Mouse (Mus musculus) olfactory bulb, adult 2 months (tissue): Measurements from ENCODE around the gene Vapa. TPM values are rescaled to one million over a fixed set of nuclear protein-coding genes. Genes with fewer than 3 reads are reported as not detected.

Experiments used
- H3K27ac ChIP-seq: fragments of 200-500 bp; 2 replicates; pipeline ENCODE4 v1.5.1; 2012; ENCODE audit warnings: low read depth, low read length; ENCODE audit not compliant: insufficient read depth
- H3K4me1 ChIP-seq: fragments of 200-500 bp; 2 replicates; pipeline ENCODE4 v1.6.1; 2012; ENCODE audit warnings: low read length; ENCODE audit not compliant: control insufficient read depth, insufficient read depth
- H3K4me3 ChIP-seq: fragments of 200-500 bp; 2 replicates; pipeline ENCODE4 v1.5.1; 2012; ENCODE audit warnings: mild to moderate bottlenecking, low read depth, low read length, moderate library complexity; ENCODE audit not compliant: insufficient read depth
- CTCF ChIP-seq: fragments of 200-500 bp; IDR thresholded peaks from 2 replicates; pipeline ENCODE4 v1.5.1; 2012; ENCODE audit warnings: low read depth, mild to moderate bottlenecking, low read length, moderate library complexity; ENCODE audit not compliant: insufficient read depth
- POLR2A ChIP-seq: fragments of 200-500 bp; IDR thresholded peaks from 2 replicates; pipeline ENCODE4 v1.6.1; 2012; ENCODE audit warnings: mild to moderate bottlenecking, low read depth, low read length, moderate library complexity; ENCODE audit not compliant: insufficient read depth
- WGBS: fragments of 180-500 bp; shearing (Covaris S2); methylation state at CpG from one replicate; pipeline ENCODE4 v1.1.7; 2018; 5-methylcytosine and 5-hydroxymethylcytosine counted together
- polyA plus RNA-seq: library from polyadenylated mRNA; stranded (reverse); fragments of >200 nt; gene quantifications from 2 replicates; pipeline ENCODE4 v1.2.4, GENCODE M21; 2012; ENCODE audit warnings: low replicate concordance; ENCODE audit not compliant: missing spikeins, insufficient read depth, insufficient read length

The Vapa gene
- polyA plus RNA-seq, 1 experiment = not detected

DNA sequence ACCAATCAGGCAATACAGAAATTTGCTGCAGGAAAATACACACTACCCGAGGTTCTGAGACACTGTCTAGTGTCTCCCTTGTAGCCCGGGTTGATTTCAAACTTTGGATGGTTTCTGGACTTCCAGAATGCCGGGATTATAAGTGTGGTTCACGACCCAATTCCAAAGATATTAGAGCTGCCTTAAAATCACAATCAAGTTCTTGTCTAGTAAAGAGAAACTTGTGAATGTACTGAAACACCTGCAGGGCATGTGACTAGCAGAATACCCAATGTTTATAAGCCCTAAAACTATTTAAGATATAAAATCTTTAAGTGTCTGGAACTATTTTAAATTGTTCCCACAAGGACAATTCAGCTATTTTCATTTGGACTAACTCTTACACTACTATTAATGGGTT lies 1.6 kb downstream of the Vapa start:
- H3K4me3 ChIP-seq = no peak overlapping the region
- WGBS = under 1% methylated on average over 4 of the region's 4 CpGs
- no peak overlapping the region for H3K27ac ChIP-seq
- TF ChIP-seq POLR2A (no peak), CTCF (no peak)
- peaks cover 6% of the 10 kb centered on the region for H3K4me1 ChIP-seq

DNA sequence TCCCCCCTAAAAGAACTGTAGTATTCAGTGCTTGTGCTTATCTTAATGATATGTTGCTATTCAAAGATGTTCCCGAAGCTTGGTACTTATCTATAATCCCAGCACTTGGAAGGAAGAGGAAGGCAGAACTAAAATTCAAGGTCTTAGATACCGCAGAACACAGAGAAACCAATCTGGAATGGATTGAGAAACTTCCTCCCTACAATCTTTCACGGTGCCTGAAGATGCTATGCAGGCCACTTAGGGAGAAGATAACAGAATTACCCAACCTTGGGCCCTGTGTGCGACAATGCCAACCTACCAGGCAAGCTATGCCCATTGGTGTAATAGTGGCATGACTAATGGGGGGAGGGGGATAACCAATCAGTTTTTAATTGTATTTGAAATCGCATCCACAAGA lies 4.6 kb downstream of the Vapa start:
- H3K4me1 ChIP-seq = peaks cover 8% of the 10 kb centered on the region
- TF ChIP-seq CTCF (no peak), POLR2A (no peak)
- 39% methylated on average over 5 of the region's 5 CpGs for WGBS

DNA sequence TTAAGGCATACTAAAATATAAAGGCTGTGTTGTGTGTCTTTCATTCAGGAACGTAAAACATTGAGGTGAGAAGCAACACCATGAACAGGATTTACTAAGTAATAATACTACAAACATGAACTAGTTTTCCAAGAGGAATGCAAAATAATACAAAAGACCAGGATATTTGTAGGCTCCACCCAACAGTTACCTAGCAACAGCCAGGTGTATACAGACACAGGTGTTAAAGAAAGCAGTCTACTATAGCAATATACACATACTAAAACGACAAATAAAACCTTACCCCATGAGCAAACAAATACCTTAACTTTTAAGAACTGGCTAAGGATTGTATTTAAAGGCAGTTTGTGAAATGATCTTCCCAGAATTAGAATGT lies 5.1 kb downstream of the Vapa start:
- whole genome bisulfite sequencing = 41% methylated on average over 2 of the region's 2 CpGs
- Histone ChIP-seq H3K4me1 (peaks cover 8% of the 10 kb centered on the region), H3K27ac (no peak overlapping the region), H3K4me3 (no peak overlapping the region)
- TF ChIP-seq CTCF (no peak), POLR2A (no peak)

More for the DNA sequence above, 4.6 kb downstream of the Vapa start:
- Histone ChIP-seq H3K4me3 (no peak overlapping the region), H3K27ac (no peak overlapping the region)

DNA sequence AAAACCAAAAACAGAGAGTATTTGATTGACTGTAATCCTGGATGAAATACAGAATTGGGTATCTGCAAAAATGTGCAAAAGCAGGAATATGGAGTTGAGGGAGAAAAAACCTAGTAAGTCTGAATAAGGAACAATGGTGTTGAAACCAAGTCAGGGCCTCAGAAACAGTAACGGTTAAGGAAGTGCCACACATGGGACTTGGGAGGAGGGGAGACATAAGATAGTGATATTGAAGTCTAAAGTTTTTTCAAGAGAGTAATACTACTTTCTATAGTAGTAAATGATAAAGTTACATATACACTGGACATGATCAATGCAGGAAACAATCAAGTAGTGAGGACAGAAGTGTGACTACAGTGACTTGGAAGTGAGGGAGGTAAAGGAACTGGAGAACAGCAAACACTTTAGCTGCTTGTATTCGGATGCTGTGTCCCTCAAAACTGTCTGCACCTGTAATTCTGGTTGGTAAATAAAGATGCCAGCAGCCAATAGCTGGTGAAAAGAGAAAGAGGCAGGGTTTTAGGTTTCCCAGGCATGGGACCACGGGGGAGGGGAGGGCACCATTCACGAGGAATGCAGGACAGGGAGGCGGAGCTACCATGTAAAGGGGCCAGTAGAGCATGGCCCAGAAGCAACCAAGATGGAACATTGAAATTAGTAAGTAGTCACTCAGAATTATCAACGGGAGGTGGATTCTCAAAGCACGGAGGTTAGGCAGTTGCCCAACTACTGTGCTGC lies 5.6 kb downstream of the Vapa start:
- 25% methylated on average over 7 of the region's 7 CpGs for WGBS
- H3K4me3 ChIP-seq = no peak overlapping the region

DNA sequence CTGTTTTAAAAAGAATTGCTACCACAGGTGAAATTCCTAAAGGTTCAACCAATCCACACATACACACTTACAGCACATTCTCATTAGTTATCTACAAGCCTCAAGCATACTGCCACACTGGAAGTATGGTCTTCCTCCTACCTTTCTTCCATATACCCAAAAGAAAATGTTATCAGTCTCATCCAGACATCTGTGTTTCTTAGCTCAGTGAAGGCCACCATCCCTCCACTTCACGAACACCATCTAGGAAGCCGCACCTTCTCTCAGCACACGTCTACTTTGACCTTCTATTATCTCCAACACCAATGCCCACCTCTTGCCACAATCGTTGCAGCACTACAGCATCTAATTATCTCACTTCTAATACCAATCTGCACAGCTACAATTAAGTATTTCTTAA lies 7.3 kb downstream of the Vapa start:
- no peak for TF ChIP-seq POLR2A
- WGBS = 48% methylated on average over 4 of the region's 4 CpGs
- Histone ChIP-seq H3K4me3 (no peak overlapping the region), H3K27ac (no peak overlapping the region), H3K4me1 (peaks cover 11% of the 10 kb centered on the region)

More for the DNA sequence above, 5.6 kb downstream of the Vapa start:
- TF ChIP-seq CTCF (no peak), POLR2A (no peak)
- H3K27ac ChIP-seq = no peak overlapping the region
- H3K4me1 ChIP-seq = peaks cover 8% of the 10 kb centered on the region

DNA sequence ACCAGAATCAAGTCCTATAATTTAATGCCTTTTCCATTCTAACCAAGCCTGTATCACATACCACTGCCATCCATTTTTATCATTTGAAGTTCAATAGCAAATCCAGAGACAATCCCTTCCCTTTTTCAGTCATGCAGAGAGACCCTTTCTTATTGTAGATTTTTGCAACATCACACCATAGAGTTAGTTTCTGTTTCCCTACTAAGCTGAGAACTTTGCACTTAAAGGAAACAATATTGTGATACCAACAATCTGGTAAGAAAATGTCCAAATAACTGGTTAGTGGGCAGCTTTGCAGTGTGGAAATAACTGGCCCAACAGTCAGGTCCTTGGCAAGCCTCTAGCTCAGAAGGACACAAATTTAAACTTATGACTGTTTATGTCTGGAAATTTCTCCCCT lies 8.5 kb downstream of the Vapa start:
- peaks cover 11% of the 10 kb centered on the region for H3K4me1 ChIP-seq
- no peak overlapping the region for H3K4me3 ChIP-seq
- H3K27ac ChIP-seq = no peak overlapping the region
- TF ChIP-seq POLR2A (no peak), CTCF (no peak)

DNA sequence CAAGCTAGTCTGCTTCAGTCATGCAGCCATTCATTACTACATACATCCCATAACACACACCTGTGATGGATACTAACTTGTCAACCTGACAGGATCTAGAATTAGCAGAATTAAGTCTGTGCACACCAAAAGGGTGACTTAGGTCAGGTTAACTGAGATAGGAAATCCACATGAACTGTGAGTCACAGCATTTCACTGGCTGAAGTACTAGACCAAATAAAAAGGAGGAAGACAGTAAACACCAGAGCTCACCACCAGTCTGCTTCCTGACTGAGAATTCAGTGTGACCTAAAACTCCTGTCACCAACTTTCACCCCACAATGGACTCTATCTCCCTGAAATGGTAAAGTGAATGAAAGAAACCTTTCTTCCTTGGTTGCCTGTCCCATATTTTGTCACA lies 9.0 kb downstream of the Vapa start:
- no peak overlapping the region for H3K27ac ChIP-seq
- H3K4me3 ChIP-seq = no peak overlapping the region
- no peak for TF ChIP-seq POLR2A
- TF ChIP-seq CTCF = no peak
- peaks cover 8% of the 10 kb centered on the region for H3K4me1 ChIP-seq

DNA sequence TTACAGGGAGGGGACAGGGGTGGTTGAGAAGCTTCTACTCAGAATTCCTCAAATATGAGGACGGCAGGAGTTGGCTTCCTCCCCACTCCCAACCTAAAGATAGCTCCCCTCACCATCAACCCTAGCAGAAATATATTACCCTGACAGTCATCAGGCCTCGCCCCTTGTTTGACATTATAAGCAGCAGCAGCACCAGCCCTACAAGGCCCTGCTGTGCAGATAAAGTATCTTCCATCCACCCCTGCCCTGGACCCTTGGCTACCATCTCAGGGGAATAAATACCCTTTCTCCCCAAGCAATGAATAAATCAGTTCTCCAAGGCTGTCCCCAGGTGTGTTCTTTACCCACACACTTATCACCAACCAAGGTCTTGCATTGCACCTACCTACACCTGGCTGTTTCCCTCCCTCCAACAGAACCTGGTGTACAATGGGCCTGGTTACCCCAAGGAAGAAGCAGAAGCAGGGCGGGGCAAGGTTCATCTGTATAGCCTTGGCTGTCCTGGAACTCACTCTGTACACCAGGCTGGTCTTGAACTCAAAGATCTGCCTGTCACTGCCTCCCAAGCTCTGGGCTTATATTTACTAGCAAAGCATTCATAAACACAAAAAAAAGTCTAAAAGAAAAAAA lies 15.4 kb downstream of the Vapa start:
- WGBS = 75% methylated on average over 3 of the region's 3 CpGs
- Histone ChIP-seq H3K4me3 (no peak overlapping the region), H3K27ac (no peak overlapping the region), H3K4me1 (peaks cover 7% of the 10 kb centered on the region)
- no peak for TF ChIP-seq POLR2A
- no peak for TF ChIP-seq CTCF

DNA sequence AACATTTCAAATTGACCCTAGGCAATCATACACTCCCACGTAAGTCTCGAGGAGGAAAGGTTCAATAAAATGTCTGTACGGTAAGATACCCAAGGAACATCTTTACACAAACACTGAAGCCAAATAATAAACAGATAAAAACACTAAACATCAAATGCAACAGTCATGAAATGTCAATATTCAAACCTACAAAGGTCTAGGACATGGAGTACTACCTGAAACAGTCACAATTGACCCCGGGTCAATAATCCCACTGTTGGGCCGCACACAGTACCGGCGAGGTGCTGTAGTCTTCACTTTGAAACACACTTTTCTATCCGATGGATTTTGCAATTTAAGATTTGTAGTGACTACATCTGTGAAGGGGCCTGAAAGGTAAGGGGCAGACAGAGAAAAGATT lies 18.7 kb downstream of the Vapa start:
- TF ChIP-seq CTCF (no peak), POLR2A (no peak)
- WGBS = 87% methylated on average over 8 of the region's 8 CpGs
- peaks cover 7% of the 10 kb centered on the region for H3K4me1 ChIP-seq
- H3K4me3 ChIP-seq = no peak overlapping the region
- H3K27ac ChIP-seq = no peak overlapping the region
